Mouse (Mus musculus) kidney, adult 11 months (tissue): ENCODE measurements around the gene Thap12.

ENCODE experiments used
- DNase-seq: peaks from one replicate; pipeline ENCODE4 v3.0.0; 2022

Thap12 gene

GRCm38 (mm10) chr7:98698590-98698989, 4.3 kb upstream of the Thap12 start:
- DNase-seq: no peak

DNA sequence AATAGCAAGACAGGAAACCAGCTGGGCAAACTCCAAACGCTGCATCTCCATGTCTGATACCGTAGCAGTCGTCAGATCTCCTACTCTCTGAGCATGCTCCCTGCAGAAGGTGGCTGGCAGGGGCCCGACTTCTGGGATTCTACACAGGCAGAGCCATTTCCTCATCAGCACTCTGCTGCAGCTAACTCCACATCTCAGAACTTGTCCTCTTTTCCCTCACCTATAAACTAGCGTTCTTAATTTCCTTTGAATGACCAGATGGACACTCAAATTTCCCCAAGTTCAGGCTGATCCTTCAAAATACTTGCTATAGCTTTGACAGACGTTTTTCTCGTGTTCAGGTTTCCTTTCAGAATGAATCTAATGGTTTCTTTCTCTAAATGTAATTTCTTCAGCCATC, 1.1 kb upstream of the Thap12 start:
- no peak for DNase-seq

DNA sequence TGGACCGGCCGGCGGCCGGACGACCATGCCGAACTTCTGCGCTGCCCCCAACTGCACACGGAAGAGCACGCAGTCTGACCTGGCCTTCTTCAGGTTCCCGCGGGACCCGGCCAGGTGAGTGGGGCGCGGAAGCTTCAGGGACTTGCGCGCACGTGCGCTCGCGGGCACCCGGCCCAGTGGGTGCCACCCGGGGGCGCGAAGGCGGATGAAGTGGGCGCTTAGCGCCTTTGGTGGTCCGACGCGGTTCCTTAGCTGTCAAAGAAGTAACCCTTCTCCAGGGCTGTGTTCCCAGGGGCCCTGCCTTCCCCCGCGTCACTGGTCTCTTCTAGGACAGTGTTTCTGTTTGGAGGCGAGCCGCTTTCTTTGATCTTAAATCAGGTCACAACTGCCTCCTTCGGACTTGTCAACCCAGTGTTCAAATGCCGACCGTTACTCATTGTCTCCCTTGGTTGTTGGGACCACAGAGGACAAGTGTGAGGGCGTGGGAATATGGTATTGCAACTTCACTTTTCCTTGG, 520 bp downstream of the Thap12 start:
- peak; percentile 38 for DNase-seq

DNA sequence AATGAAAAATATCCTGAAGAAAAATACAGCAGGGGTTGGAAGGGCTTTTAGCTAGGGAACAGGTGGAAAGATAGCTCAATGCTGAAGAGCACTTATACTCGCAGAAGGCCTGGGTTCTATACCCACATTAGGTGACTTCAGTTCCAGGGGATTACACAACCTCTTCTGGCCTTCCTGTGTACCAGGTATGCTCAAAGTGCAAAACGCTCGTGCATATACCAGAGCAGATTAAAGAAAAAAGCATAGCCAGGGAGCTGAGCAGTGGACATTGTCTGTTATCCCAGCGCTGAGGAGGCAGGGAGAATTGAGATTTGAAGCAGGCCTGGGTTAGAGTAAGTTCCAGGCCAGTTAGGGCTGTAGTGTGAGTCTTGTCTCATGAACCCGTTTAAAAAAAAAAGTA, 1.4 kb downstream of the Thap12 start:
- no peak for DNase-seq

GRCm38 (mm10) chr7:98713661-98714060, 10.8 kb downstream of the Thap12 start:
- no peak for DNase-seq

DNA sequence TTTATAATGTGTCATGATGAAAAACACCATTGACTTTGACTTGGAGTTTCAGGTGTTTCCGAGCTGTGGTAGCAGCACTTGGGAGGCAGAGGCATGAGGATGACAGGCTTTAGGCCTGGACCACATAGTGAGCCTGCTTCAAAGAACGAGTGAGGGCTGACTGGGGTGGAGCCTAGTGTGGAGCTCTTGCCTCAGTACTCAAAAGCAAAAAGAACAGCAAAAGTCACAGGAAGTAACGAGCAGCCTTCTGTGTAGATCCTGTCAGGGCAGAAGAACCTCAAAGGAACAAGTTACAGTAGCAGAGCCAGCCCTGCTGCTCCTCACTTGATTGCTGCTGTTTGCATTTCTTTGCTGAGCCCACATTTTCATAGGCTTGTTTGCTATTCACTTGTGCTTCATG, 14.5 kb downstream of the Thap12 start:
- no peak for DNase-seq

DNA sequence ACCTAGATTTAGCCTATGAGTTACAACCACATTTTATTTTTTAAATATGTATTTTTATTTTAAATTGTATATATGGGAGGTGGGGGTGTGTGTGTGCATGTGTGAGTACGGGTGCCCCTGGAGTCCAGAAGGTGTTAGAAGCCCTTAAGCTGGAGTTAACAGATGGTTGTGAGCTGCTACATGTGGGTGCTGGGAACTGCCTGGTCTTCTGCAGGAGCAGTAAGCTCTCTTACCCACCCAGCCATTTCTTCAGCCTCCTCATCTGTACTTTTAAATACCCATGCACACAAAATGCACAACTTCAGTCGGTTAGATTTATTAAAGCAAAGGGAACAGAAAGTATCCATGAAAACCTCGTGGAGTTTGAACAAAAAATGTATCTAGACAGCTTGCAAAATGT, 16.9 kb downstream of the Thap12 start:
- DNase-seq: no peak

DNA sequence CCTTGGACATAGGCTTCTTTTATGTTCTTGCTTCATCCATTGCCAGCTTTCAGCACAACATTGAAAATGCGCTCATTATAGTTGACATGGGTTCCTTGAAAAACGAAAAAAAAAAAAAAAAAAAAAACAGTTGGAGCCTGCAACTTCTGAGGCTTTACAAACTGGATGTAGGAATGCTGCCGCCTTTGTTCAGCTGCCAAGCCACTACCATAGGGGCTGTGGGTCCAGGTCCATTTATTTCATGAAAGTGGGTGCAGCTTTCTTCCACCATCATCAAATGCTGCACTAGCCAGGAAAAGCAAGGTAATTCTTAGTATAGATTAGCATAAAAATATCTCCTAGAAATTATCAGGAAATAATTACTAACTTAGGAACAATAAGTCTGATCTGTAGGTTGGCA, 17.8 kb downstream of the Thap12 start:
- DNase-seq: no peak

DNA sequence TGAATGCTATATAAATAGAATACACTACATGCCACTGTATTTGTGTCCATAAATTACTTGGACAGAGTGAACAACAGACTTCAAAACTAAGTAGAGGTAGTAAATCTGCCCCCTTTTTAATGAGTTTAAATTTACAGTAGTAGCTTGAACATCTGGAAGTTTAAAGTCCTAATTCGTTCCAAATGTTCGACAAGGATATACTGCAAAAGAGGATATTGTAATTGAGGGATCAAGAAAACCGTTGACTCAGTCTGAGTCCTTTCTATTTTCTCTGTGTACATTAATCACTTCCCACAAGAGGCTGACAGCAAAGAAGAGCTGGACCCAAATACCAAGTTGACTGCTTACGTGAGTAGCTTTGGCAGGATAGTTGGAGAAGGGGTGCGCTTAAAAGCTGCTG, 18.3 kb downstream of the Thap12 start:
- no peak for DNase-seq

DNA sequence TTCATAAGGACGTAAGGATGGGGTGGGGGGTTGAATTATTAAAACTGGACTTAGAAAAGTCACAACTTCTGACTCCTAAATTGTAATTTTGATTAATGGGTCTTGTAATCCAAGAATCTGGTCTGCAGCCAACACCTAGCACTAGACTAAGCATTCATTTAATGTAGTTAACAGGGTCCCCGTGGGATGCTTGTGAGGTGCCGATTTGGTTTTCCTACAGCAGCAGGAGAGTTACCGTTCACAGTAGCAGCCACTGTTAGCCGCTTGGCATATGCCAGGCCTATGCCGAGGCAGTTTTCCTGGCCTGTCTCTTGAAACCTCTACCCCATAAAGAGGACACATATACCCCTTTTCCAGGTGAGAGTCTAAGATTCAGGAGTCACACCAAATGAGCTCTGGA, 18.7 kb downstream of the Thap12 start:
- DNase-seq: no peak

GRCm38 (mm10) chr7:98725686-98726195, 22.8 kb downstream of the Thap12 start:
- DNase-seq: no peak

DNA sequence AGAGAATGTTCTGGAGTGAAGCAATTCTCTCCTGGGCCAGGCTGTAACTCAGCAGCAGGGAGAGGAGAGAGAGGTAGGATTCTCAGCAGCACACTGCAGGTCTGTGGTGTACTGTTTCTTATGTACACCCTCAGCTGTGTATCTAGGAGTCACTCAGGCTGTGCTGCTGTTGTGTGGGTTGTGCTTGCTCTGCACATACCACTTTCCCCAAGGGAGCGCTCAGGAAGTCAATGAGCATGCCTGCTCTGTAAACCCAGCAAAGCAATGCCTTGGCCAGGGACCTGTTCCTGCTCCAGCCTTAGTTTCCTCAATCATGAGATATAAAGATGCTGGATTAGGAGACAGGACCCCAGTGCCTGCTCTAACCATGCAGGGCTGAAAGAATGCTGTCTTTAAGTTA, 25.1 kb downstream of the Thap12 start:
- no peak for DNase-seq

DNA sequence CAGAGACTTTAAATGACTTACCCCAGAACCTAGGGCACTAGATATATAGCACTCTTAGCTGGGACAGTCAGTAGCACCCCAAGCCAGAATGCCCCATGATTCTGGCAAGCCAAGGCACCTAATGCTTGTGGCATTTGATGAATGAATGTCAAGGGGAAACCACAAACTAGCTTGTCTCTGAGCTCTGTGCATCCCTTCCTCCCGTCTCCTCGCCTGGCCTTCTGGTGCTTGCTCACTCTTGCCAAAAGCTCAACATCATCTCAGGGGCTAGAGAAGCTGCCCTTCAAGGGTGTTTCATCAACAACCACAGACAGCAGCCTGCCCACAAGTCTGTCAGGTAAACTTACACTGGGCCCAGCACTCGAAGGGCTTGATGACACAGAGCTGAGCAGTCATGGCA, 25.6 kb downstream of the Thap12 start:
- DNase-seq: no peak

GRCm38 (mm10) chr7:98729661-98730271, 26.9 kb downstream of the Thap12 start:
- DNase-seq: no peak

- DNase-seq: no peak
Measured at GRCm38 (mm10) chr7:98733958-98734357, 31.1 kb downstream of the Thap12 start.

DNA sequence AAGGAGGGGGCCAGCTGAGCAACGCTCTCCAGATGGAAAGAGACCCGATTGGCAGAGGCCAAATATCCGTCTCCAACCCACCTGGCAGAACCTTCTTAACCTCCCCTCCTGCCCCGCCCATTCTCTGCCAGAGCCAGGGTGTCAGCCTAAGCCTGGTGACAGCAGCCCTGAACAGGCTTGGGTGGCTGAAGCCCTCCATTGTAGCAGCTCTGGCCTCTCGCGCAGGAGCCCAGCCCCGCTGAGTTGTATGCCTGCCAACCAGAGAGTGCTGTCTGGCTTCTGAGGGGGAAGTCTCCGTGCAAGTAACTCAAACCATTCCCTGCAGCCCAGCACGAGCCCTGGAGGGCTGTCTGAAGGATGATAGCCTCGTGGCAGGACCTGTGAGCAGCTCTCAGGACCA, 32.0 kb downstream of the Thap12 start:
- no peak for DNase-seq

DNA sequence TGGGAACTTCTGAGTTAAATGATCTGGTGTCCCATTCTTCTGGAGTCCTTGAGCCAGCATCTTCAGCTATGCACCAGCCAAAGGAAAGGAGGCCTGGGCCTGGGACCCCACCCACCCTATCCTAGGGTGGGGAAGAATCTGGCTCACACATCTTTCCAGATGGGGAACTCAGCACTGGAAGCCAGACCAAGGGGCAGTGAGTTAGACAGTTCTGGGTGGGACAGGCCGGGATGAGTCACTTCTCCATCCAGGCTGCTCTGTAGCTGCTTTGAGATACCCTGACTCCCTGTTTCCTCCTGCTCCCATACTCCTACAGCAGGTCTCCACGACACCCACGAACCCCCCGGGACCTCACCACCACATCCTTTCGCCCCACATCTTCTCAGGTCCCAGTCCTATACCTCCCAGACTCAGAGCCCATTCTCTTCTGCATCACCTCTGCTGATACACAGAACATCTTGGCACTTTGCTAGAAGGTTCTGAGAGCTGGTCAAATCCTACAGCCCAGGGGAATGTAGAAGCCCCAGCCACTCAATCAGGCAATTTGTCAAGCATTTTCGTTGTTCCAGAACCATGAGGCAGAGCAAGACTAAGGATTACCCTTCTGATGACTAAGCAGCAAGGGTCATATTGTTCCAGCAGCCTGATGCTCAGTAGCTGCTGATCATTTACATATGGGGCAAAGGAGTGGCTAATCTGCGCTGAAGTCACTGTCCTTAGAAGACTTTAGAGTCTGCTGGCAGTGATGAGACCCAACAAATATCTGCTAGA, 34.1 kb downstream of the Thap12 start:
- DNase-seq: no peak

DNA sequence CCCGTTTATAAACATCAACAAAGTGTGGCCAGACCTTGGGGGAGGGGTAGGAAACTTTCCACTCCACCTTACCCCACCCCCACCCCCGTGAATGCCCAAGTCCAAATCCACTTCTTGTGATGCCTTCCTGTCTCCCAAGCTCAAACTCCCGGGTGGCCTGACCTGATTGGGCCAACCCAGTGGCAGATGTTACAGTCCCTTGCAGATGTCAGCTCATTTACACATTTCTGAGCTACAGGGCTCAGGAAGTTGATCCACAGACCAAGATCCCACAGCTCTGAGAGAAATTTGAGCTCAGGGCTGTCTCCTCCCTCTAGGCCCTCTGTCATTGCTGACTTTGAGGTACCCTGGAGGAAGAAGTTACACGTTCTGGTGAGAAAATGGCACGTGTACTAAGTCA, 37.5 kb downstream of the Thap12 start:
- DNase-seq: no peak

DNA sequence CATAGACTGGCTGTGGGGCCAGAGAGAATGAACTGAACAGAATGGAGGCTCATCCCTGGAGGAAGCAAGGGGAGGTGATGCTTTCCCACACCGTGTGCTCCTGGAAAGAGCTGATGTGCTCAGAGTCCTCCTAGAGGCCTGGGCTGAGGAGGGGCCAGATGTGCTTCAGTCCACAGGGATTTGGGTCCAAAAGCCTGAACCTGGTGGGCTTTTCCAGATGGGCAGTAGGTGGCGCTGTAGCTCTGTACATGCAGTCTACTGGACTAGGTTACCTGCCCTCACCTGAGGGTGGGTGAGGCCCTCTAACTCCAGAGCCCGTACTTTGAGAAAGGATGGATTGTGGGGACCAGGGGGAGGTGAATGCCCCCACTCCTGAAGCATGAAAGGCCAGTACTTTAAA, 40.4 kb downstream of the Thap12 start:
- peak; percentile 43 for DNase-seq

GRCm38 (mm10) chr7:98750404-98750803, 47.5 kb downstream of the Thap12 start:
- no peak for DNase-seq

- DNase-seq: no peak
Measured at GRCm38 (mm10) chr7:98752680-98753079, 49.8 kb downstream of the Thap12 start.

DNA sequence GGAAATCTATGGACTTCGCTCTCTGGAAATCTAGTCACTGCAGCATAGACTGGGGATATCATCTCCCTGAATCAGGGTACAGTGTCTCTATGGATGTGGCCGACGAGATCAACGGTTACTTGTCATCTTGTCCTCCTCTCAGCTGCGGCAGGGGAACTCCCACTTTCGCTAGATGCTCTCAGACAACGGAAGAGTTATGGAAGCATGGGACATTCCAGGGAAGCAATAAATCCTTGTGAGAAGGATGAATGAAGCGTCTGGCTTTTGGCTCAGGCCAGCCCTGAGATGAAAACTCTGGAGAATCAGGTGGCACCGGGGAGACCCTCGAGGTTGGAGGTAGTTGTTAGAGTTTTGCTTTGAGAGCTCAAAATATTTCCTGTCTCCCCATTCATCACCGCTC, 53.1 kb downstream of the Thap12 start:
- DNase-seq: no peak

DNA sequence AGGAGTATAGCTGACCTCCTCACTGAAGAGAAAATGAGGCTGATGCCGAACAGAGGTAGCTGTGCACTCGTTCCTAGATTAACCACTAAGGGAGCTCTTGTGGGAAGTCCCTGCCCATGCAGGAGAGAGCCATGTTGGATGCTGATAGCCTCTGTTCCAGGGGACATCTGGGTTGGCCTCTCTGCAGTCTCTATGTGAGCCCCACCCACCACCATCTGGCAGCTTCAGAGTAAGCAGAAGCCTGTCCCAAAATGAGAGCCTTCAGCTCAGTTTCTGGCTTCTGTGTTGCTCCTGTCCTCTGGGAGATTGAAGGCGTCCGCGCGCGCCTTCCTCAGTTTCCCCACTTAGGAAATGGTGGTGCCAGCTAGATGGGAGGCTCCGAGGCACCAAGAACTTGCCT, 53.7 kb downstream of the Thap12 start:
- no peak for DNase-seq

DNA sequence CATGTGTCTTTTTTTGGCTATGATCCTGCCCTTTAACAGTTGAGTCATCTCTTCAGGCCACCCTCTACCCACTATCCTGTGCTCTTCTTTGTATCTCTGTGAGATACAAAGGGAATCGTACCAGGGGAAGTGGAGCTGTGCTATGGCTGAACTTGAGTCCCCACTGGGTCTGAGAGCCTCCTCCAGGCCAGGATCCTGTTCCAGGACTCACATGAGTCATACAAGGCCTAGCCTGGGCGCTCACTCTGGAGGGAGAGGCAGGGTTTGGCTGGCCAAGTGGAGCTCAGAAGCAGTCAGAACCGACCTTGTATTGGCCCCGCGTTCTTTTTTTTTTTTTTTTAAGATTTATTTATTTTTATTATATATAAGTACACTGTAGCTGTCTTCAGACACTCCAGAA, 57.2 kb downstream of the Thap12 start:
- DNase-seq: no peak

GRCm38 (mm10) chr7:98763911-98764310, 61.0 kb downstream of the Thap12 start:
- no peak for DNase-seq
